Mouse (Mus musculus) stomach, embryonic 14.5 days (tissue): ENCODE results near the gene Mrm3. TPM values are rescaled to one million over a fixed set of nuclear protein-coding genes. Genes with fewer than 3 reads are reported as not detected.
A peak's percentile ranks its signal among the peaks of the same experiment; 100 is the strongest.

ENCODE experiments used
- ATAC-seq: fragments of 200-750 bp; cut with Nextera tagmentation; 2 replicates; pipeline ENCODE4 v1.8.0; 2017; ENCODE audit warnings: low read depth, moderate TSS enrichment; ENCODE audit not compliant: insufficient number of reproducible peaks, insufficient read depth, low FRiP score
- H3K27ac ChIP-seq: fragments of 300-500 bp; sonication (generic); 2 replicates; pipeline ENCODE4 v1.5.1; 2014; ENCODE audit warnings: mild to moderate bottlenecking, low read length, moderate library complexity, mixed read lengths
- H3K27me3 ChIP-seq: fragments of 300-500 bp; sonication (generic); 2 replicates; pipeline ENCODE4 v1.6.1; 2014; ENCODE audit warnings: low read length, control low read depth, mixed read lengths; ENCODE audit not compliant: control insufficient read depth, insufficient read depth
- H3K36me3 ChIP-seq: fragments of 300-500 bp; sonication (generic); 2 replicates; pipeline ENCODE4 v1.6.1; 2014; ENCODE audit warnings: mild to moderate bottlenecking, control low read depth, low read length, moderate library complexity, mixed read lengths; ENCODE audit not compliant: control insufficient read depth, insufficient read depth
- H3K4me1 ChIP-seq: fragments of 300-500 bp; sonication (generic); 2 replicates; pipeline ENCODE4 v1.6.1; 2014; ENCODE audit warnings: low read length, control low read depth, mixed read lengths; ENCODE audit not compliant: control insufficient read depth, insufficient read depth
- H3K4me2 ChIP-seq: fragments of 300-500 bp; sonication (generic); replicated peaks from 2 replicates; pipeline ENCODE4 v1.6.1; 2014; ENCODE audit warnings: low read depth, low read length, control low read depth
- H3K4me3 ChIP-seq: fragments of 300-500 bp; sonication (generic); 2 replicates; pipeline ENCODE4 v1.5.1; 2014; ENCODE audit warnings: low read depth, low read length, control low read depth
- H3K9ac ChIP-seq: fragments of 300-500 bp; sonication (generic); replicated peaks from 2 replicates; pipeline ENCODE4 v1.6.1; 2014; ENCODE audit warnings: low read depth, mild to moderate bottlenecking, control low read depth, low read length, moderate library complexity, mixed read lengths
- H3K9me3 ChIP-seq: fragments of 300-500 bp; sonication (generic); 2 replicates; pipeline ENCODE4 v1.6.1; 2016; ENCODE audit warnings: low read depth, low read length, control low read depth; ENCODE audit not compliant: control insufficient read depth
- WGBS: fragments of 180-500 bp; shearing (Covaris S2); extraction: QIAGEN DNeasy Blood & Tissue Kit; methylation state at CpG from one replicate; pipeline ENCODE4 v1.1.7; 2014; 5-methylcytosine and 5-hydroxymethylcytosine counted together
- polyA plus RNA-seq: library from polyadenylated mRNA; unstranded; fragments of >200 nt; fragmentation: Nextera tagmentation; extraction: Ambion mirVana; gene quantifications from 2 replicates; pipeline ENCODE4 v1.2.1, GENCODE M21; 2014

Gene Mrm3
- polyA plus RNA-seq, 1 experiment from 2014 or later = 26.3 TPM

DNA sequence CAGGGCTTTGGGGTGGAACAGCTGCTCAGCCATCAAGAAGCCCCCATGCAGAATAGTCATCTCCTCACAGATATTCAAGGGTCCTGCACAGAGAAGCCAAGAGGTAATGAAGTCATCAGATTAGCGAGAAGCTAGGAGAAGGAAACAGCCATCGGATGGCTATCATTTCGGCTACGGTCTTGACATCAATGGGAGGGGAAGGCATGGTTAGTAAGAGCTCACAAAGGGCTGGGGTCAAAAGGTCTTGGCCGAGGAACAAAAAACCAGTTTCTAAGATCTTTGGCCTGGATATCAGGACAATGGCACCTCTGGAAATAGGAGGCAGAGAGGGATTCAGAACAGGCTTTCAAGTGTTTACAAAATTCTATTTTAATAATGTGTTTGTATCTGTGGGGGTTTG is 29.7 kb upstream of the Mrm3 start:
- H3K27me3 ChIP-seq = no peaks in the 10 kb centered on the region
- H3K36me3 ChIP-seq = peaks cover 23% of the 10 kb centered on the region
- H3K9ac ChIP-seq = no peak overlapping the region
- H3K4me2 ChIP-seq = no peak overlapping the region
- WGBS = 89% methylated on average over 5 of the region's 5 CpGs
- 0 out of 2 replicates have a peak, but pooled peaks cover 4% of the 10 kb centered on the region for H3K4me1 ChIP-seq
- H3K27ac ChIP-seq = no peak overlapping the region
- no peak for ATAC-seq
- no peaks in the 10 kb centered on the region for H3K9me3 ChIP-seq
- no peak overlapping the region for H3K4me3 ChIP-seq

DNA sequence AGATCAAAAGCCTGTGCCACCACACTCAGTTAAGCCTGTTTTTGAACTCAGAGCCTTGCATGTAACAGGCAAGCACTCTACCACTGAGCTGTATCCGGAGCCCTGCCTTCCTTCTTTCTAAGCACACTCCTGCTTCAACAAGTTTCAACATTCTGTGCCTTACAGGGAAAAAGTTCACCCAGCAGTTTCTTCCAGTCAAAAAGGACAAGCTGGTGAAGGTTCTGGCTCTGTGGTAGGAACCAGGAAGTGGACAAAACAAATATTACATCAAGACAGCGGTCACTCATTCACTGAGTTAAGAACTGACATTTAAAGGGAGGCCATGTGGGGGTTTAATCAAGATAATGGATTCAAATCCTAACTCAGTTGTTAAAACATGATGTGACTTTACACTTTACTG is 28.5 kb upstream of the Mrm3 start:
- Histone ChIP-seq H3K9me3 (no peaks in the 10 kb centered on the region), H3K9ac (no peak overlapping the region), H3K4me3 (no peak overlapping the region), H3K27me3 (no peaks in the 10 kb centered on the region), H3K4me2 (no peak overlapping the region), H3K36me3 (peaks cover 20% of the 10 kb centered on the region), H3K27ac (no peak overlapping the region), H3K4me1 (0 out of 2 replicates have a peak, but pooled peaks cover 4% of the 10 kb centered on the region)
- WGBS = 83% methylated on average over 2 of the region's 2 CpGs
- no peak for ATAC-seq

- 94% methylated on average over 5 of the region's 5 CpGs for WGBS
- H3K27ac ChIP-seq = peak overlapping the region; percentile 97; the same call in 1 of the 2 replicates
- peaks cover 27% of the 10 kb centered on the region for H3K36me3 ChIP-seq
- peak overlapping the region; percentile 71 for H3K4me2 ChIP-seq
- no peaks in the 10 kb centered on the region for H3K9me3 ChIP-seq
- ATAC-seq = no peak
- peak overlapping the region; percentile 81; the same call in 1 of the 2 replicates for H3K4me3 ChIP-seq
- H3K9ac ChIP-seq = no peak overlapping the region
- H3K4me1 ChIP-seq = 0 out of 2 replicates have a peak, but pooled peaks cover 4% of the 10 kb centered on the region
- no peaks in the 10 kb centered on the region for H3K27me3 ChIP-seq
Observed at GRCm38 (mm10) chr11:76216049-76216540, 27.4 kb upstream of the Mrm3 start.

DNA sequence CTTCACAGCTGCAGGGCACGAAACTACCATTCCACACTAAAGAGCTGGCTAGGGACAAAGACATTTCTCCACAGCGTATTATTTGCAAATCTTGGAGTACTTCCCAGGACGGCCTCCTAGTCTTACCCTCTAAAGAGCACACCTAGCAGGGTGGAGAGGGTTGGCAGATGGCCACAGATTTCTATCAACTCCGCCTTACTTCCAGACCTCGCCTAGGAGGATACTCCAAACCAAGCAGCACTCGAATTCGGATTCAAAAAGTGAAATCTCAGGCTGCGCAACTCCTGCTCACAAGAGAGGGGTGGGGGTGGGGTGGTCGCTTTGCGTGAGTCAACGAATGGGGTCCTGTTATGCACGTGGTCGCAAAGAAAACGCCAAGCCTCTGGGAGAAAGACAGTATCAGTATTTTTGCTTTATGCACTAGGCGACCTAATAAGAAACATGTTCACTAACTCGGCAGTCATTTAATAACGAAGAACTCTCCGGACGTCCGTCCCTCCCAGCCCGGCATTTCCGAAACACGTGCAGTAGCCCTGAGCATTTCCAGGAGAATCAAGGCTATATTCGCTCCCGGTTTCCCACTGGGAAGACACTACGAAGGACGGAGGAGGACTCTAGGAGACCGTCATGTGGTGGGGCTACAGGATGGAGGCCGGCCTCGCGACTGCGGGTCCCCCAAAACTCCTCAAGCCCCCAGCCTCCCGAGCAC is 26.7 kb upstream of the Mrm3 start:
- ATAC-seq = no peak
- no peaks in the 10 kb centered on the region for H3K27me3 ChIP-seq
- H3K4me3 ChIP-seq = peak overlapping the region; percentile 81
- peak overlapping the region; percentile 90 for H3K9ac ChIP-seq
- no peaks in the 10 kb centered on the region for H3K9me3 ChIP-seq
- 2% methylated on average over 33 of the region's 33 CpGs for WGBS
- peak overlapping the region; percentile 97 for H3K27ac ChIP-seq
- 0 out of 2 replicates have a peak, but pooled peaks cover 4% of the 10 kb centered on the region for H3K4me1 ChIP-seq
- peak overlapping the region; percentile 71 for H3K4me2 ChIP-seq
- peaks cover 30% of the 10 kb centered on the region for H3K36me3 ChIP-seq

DNA sequence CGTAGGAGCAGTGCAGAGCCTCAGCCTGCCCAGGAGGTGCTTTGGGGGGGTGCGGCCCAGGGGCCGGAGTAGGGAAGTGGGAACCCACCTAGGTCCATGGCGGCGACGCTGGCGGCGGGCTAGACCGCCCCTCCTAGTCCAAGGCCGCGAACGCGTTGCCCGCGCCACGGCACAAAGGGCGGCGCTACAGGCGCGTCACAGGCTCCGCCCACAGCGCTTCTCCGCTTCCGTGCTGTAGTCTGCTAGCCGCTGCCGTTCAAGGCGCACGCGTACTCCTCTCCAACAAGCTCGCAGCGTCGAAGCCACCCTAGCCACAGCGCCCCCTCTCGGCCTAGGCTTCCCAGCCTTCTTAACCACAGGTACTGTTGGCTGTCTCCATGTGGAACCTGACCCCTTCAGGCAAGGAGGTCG is 26.1 kb upstream of the Mrm3 start, which contains the start of the genes Dbil5 and Gemin4:
Gene Dbil5 (plus strand): TSS at position 219 of the 411 bp plus-strand sequence.
Gene Gemin4 (minus strand): TSS at position 275 of the 411 bp plus-strand sequence.
- H3K27me3 ChIP-seq = no peaks in the 10 kb centered on the region
- peak within 1 kb of the TSS; percentile 90 for H3K9ac ChIP-seq
- 0% methylated on average over 35 of the region's 35 CpGs for WGBS
- peak within 1 kb of the TSS; percentile 81 for H3K4me3 ChIP-seq
- 0 out of 2 replicates have a peak, but pooled peaks cover 4% of the 10 kb centered on the region for H3K4me1 ChIP-seq
- peaks cover 29% of the 10 kb centered on the region for H3K36me3 ChIP-seq
- peak within 1 kb of the TSS; percentile 71 for H3K4me2 ChIP-seq
- peak; percentile 97 for ATAC-seq
- H3K27ac ChIP-seq = peak within 1 kb of the TSS; percentile 97
- no peaks in the 10 kb centered on the region for H3K9me3 ChIP-seq

DNA sequence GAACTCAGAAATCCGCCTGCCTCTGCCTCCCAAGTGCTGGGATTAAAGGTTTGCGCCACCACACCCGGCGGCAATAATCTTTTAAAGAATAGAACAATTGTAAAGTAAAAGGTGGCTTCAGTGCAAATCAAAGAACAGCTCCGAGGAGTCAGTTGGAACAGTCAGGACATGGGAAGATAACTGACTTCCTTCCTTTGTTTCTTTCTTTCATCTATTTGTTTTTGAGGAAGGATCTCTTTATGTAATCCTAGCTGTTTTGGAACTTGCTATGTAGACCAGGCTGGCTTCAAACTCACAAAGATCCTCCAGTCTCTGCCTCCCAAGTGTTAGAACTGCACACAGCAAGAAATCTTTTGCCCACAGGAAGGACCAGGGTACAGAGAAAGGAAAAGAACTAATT is 18.9 kb upstream of the Mrm3 start:
- WGBS = 92% methylated on average over 5 of the region's 5 CpGs
- H3K36me3 ChIP-seq = peaks cover 44% of the 10 kb centered on the region
- H3K9me3 ChIP-seq = no peaks in the 10 kb centered on the region
- H3K4me3 ChIP-seq = no peak overlapping the region
- H3K4me2 ChIP-seq = no peak overlapping the region
- no peak for ATAC-seq
- H3K27ac ChIP-seq = no peak overlapping the region
- H3K4me1 ChIP-seq = no peaks in the 10 kb centered on the region
- H3K9ac ChIP-seq = no peak overlapping the region
- H3K27me3 ChIP-seq = no peaks in the 10 kb centered on the region

- peaks cover 40% of the 10 kb centered on the region for H3K36me3 ChIP-seq
- H3K4me2 ChIP-seq = no peak overlapping the region
- no peaks in the 10 kb centered on the region for H3K4me1 ChIP-seq
- H3K27me3 ChIP-seq = no peaks in the 10 kb centered on the region
- no peak for ATAC-seq
- H3K9ac ChIP-seq = no peak overlapping the region
- H3K4me3 ChIP-seq = no peak overlapping the region
- H3K27ac ChIP-seq = no peak overlapping the region
- H3K9me3 ChIP-seq = no peaks in the 10 kb centered on the region
Observed at GRCm38 (mm10) chr11:76225051-76225450, 18.5 kb upstream of the Mrm3 start.

DNA sequence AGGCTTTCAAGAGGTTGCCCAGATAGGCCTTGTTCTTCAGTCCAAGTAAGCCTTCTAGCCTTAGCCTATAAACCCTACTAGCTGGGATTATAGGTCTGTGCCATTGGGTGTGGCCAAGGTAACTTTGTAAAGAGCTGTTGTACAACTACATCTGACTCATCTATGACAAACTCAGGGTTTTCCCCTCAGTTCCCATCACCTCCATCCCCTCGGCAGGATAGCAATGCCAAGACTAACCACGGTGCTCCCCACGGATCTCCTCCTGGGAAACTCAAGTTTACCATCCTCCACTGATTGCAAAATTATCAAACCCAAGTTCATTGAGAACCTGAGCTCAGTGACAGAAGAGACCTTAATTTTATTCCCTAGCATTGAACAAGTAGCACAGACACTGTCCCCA is 7.4 kb upstream of the Mrm3 start:
- Histone ChIP-seq H3K9me3 (no peaks in the 10 kb centered on the region), H3K27ac (no peak overlapping the region), H3K4me3 (no peak overlapping the region), H3K27me3 (no peaks in the 10 kb centered on the region), H3K4me2 (no peak overlapping the region), H3K9ac (no peak overlapping the region), H3K4me1 (no peaks in the 10 kb centered on the region), H3K36me3 (peaks cover 64% of the 10 kb centered on the region)
- no peak for ATAC-seq
- 90% methylated on average over 3 of the region's 3 CpGs for WGBS
